Mouse (Mus musculus): ENCODE measurements around the gene Apc2.

Apc2 gene

GRCm38 (mm10) chr10:80315315-80315714 is 19.5 kb downstream of the Apc2 start:
- intact Hi-C loops (cut with DNase I): no loop called here

GRCm38 (mm10) chr10:80316359-80316781 is 20.6 kb downstream of the Apc2 start:
- intact Hi-C loops (cut with DNase I): no loop called here

DNA sequence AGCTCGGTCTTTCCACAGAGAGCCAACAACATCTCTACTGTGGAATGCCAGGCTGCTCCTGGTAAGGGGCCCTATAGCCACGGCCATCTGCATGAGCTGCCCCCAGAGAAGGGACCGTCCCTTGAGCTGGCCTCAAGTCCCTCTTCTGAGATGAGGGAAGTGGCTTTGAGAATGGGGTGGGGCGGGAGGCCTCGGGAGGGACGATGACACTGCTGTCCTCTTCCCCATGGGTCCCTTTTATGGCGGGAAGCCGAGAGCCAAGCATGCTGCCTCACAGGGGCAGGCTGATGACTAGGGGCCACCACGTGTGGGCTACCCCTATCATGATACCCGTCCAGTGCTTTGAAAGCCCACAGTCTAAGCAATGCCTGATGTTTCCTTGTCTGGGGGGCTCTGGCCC is 21.2 kb downstream of the Apc2 start:
- intact Hi-C loops (cut with DNase I): no loop called here

DNA sequence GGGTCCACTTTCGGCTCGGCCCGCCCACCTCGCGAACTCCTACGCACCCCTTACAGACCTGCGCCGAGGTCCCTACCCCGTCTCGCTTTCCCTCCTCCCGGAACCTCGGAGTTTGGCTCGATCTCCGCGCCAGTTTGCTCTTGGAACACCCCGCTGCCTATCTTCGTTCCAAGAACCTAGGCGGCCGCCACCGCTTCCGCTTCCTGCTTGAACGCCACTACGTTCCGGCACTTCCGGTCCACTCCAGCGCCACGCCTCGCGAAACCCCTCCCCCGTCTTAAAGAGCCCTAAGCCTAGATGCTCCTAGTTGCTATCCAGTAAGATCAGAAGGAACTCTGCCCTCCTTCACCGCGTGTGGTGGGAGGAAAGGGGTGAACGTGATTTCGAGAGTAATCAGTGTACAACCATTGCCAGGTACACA is 24.6 kb downstream of the Apc2 start, which contains the start of gene 2310011J03Rik:
Gene 2310011J03Rik (minus strand): TSS at position 198 of the 421 bp plus-strand sequence.
- intact Hi-C loops (cut with DNase I): no loop called here

- intact Hi-C loops (cut with DNase I): no loop called here
These were observed 25.4 kb downstream of the Apc2 start for GRCm38 (mm10) chr10:80321014-80321669.

GRCm38 (mm10) chr10:80321670-80322581 is 26.1 kb downstream of the Apc2 start:
- intact Hi-C loops (cut with DNase I): no loop called here

- intact Hi-C loops (cut with DNase I): no loop called here
These were observed 27.0 kb downstream of the Apc2 start for GRCm38 (mm10) chr10:80322811-80323211.

DNA sequence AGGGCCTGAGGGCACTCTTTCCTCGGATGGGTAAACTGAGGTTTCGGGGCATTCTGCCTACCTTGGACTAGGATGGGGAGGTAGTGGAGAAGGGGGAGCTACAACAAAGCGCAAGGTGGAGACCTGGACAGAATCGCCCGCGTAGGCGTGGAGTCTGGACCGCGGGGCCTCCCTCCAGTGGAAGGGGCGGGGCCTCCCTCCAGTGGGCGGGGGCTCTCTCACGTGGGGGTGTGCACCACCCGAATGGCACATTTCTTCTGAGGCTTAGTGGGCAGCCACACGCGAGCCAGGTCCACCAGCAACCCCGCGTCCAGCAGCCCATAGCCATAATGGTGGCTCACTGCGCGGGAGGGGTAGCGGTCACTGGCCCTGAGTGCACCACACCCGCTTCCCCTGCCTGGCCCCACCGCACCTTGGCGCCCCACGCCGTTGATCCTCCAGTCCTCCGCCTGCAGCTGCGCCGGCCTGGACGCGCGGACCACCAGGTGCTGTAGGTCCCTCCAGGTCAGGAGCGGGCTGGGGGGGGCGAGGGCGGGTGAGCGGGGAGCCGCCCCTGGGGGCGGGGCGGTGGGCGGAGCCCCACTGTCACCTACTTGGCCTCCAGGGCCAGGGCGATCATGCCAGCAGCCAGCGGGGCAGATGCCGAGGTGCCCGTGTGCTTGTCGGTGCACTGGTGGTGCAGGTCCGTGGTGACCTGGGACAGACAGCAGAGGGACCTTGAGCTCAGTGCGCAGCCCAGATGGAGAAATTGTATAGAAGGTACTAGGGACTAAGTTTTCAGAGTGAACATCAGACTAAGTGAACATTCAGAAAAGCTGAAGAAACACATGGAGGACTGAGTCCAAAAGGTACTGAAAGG is 27.7 kb downstream of the Apc2 start:
- intact Hi-C loops (cut with DNase I): no loop called here

DNA sequence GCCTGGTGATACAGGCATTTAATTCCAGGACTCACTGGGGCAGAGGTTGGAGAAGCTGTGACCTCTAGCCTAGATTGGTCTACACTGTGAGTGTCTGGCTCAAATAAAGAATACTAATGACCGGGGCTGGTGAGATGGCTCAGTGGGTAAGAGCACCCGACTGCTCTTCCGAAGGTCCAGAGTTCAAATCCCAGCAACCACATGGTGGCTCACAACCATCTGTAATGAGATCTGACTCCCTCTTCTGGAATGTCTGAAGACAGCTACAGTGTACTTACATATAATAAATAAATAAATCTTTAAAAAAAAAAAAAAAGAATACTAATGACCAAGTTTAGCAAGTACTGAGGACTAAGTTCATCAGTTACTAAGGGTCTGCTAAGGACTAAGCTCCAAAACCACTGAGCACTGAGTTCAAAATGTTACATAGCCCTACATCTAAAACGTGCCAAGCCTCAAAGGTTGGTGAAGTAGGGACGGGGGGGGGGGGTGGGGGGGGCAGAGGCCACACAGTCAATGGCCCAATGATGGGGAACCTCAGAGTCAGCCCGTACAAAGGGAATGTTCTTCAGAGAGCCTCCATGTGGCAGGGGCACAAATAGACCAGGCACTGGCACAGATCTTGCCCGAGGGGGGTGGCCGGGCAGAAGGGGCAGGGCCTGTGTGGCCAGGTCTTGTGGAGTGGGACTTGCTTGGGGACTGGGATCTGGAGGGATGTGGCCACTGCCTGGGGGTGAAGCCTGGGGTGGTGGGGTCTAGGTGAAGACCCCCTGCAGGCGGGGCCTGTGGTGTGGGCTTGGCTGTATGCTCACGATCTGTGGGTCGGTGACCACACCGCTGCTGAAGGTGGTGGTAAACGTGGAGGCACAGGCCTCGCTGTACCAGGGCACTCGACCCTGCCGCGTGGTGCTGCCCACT is 28.6 kb downstream of the Apc2 start:
- intact Hi-C loops (cut with DNase I): no loop called here

DNA sequence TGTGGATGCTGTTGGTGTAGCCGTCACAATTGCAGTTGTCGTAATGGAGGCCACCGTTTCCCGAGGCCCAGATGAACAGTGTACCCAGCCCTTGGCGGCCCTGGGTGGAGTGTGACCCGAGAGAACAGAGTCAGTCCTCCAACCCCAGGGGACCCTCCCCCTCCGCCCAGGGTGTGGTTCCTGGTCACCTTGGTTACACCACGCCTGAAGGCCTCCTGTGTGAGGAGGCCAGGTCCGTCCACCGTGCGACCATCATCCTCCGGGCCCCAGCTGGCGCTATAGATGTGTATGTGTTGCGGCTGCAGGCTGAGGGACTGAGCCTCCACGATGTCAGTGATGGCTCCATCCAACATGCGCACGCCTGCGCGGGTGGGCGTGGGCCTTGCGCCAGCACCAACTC is 29.3 kb downstream of the Apc2 start:
- intact Hi-C loops (cut with DNase I): no loop called here

DNA sequence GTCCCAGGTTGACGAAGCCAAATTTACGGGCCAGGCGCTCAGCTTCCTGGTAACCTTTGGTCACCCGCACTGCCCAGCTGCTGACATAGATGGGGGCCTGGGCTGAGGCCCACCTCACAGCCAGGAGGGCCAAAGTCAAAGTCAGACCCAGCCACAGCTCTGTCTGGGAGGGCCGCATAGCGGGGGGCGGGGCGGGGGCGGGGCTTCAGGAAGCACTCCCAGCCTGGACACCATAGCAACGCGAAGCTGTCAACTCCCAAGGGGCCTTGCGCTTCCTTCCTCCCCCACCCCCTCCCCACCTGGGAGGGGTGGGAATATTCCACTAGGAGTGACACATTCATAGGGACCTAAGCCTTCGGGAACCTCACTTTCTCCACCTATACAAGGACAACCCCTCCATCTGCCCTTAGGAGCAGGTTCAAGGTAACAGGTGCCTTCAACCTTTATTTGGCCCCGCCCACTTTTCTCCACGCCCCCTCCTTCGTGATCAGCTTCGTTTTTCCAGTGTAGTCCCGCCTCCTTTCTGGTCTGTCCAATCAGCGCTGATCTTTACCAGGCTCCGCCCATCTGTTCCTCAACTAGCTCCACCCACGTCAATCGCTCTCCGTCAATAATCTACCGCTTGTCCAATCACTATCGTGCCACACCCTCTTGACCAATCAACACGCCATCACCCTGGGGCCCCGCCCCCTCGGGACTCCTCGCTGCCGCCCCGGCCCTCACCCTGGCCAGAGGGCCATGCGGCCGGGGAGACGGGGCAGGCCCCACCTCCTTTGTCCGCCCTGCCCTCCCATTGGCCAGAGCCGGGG is 33.7 kb downstream of the Apc2 start, which contains the start of the genes Pcsk4 and Reep6:
Gene Pcsk4 (minus strand): TSS at position 226 of the 809 bp plus-strand sequence.
Gene Reep6 (plus strand): TSS at position 681 of the 809 bp plus-strand sequence.
- intact Hi-C loops (cut with DNase I): no loop called here

- intact Hi-C loops (cut with DNase I): no loop called here
These were observed 34.3 kb downstream of the Apc2 start for GRCm38 (mm10) chr10:80330084-80330483.

GRCm38 (mm10) chr10:80330888-80331287 is 35.1 kb downstream of the Apc2 start:
- intact Hi-C loops (cut with DNase I): no loop called here

DNA sequence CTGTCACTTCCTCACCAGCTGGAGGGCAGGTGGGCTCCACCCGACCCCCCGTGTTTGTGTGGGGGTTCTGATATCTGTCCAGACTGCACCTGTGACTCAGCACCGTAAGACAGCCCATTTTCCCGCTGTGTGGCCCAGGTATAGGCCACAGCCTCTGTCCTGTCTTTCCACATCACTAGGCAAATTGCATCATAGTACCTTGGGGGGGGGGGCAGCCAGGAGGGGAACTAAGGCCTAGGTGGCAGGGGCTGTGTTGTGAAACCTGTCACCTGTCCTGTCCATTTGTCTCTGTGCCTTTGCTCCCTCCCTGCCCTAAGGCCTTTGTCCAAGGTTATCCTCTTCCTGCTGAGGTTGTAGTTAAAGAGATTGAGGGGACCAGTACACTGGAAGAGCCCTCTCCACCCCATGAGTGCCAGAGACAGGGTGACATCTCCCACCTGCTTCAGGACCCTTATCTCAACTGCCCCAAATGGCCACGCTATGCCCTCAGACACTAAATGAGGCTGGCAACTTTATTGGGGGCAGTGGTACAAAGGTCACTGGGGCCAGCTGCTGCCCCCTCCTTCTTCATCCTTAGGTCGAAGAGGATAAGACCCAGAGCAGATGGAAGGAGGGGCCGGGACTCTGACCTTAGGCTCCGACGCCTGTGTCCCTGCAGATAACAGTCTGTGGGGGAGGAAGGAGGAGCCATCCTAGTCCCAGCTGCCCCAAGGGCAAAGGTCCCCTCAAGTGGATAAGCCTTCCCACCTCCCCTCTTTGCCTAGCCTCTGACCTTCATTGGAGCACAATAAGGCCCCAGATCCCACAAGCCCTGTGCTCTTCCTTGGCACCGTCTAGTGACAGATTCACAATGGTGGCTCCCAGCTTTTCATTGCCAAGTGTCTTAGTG is 36.1 kb downstream of the Apc2 start:
- intact Hi-C loops (cut with DNase I): no loop called here

GRCm38 (mm10) chr10:80332525-80332989 is 36.8 kb downstream of the Apc2 start:
- intact Hi-C loops (cut with DNase I): no loop called here

GRCm38 (mm10) chr10:80336263-80336662 is 40.5 kb downstream of the Apc2 start:
- intact Hi-C loops (cut with DNase I): loop anchor here (5.0 kb wide), 1 partner anchor 36 kb away; no protein-coding TSS in a partner anchor

DNA sequence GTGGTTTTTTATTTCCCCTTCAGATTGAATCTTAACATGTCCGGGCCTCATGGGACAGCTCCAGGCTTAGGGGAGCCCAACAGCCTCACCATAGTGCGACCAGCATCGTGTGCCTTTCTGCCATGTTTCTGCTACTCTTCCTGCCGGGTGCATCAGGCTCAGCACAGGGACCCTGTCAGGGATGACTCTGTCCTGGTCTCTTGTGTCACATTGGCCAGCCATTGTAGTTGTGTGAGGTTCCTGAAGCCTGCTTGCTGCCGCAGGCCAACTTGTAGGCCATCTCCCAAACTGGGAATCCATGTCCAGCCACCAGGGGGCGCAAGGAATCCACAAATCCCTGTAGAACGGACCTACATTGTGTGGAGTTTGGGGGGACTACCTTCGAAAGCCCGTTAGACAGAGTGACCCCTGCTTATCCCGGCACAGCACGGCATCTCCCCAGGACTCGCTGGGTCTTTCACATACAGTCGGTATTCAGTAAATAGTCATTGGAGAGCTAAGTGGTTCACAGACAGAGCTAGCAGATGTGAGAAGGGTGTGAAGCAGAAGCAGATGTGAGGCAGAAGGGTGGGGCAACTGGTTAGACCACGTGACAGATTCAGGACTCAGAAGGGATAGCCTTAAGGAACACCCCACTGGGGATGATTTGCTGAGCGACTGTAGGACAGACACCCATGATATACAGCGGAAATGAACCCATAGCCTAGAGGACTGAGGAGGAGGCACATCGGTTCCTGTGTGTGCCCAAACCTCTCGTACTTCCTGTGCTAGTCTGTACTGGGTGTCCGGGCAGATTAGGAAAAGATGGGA is 44.4 kb downstream of the Apc2 start:
- intact Hi-C loops (cut with DNase I): loop anchor here (5.0 kb wide), 1 partner anchor 32 kb away; no protein-coding TSS in a partner anchor
